Mouse (Mus musculus) G1E (cell line): ENCODE measurements around the gene B3gnt2. TPM values are rescaled to one million over a fixed set of nuclear protein-coding genes. Genes with fewer than 3 reads are reported as not detected.

ENCODE experiments used
- ATAC-seq: 2 replicates; pipeline ENCODE4 v1.8.0; 2016; ENCODE audit warnings: mild to moderate bottlenecking; ENCODE audit not compliant: insufficient number of reproducible peaks, poor library complexity, low FRiP score, severe bottlenecking; ENCODE audit errors: extremely low read depth
- DNase-seq: peaks from one replicate; pipeline ENCODE4 v3.0.0; 2012; ENCODE audit warnings: low spot score
- H3K27me3 ChIP-seq: 2 replicates; pipeline ENCODE4 v1.6.1; 2012; ENCODE audit warnings: mild to moderate bottlenecking, low read length, inconsistent platforms; ENCODE audit not compliant: insufficient read depth
- H3K36me3 ChIP-seq: replicated peaks from 2 replicates; pipeline ENCODE3; 2012; ENCODE audit warnings: mild to moderate bottlenecking, inconsistent platforms
- H3K4me1 ChIP-seq: 2 replicates; pipeline ENCODE4 v1.6.1; 2012; ENCODE audit warnings: low read depth, low read length, inconsistent platforms, mixed read lengths; ENCODE audit not compliant: insufficient read depth
- H3K4me3 ChIP-seq: 2 replicates; pipeline ENCODE4 v1.5.1; 2012; ENCODE audit warnings: low read depth, mild to moderate bottlenecking, inconsistent platforms, low read length, moderate library complexity, mixed read lengths
- H3K9me3 ChIP-seq: replicated peaks from 2 replicates; pipeline ENCODE4 v1.6.1; 2012; ENCODE audit warnings: inconsistent platforms
- CTCF ChIP-seq: IDR thresholded peaks from 2 replicates; pipeline ENCODE4 v1.5.1; 2012; ENCODE audit warnings: low read depth, low read length, inconsistent platforms, mixed read lengths
- GATA1 ChIP-seq: IDR thresholded peaks from 2 replicates; pipeline ENCODE4 v1.6.1; 2012; ENCODE audit warnings: borderline replicate concordance, low read length, inconsistent platforms, mixed read lengths
- GATA2 ChIP-seq: IDR thresholded peaks from 2 replicates; pipeline ENCODE4 v1.6.1; 2012; ENCODE audit warnings: low read depth, low read length, inconsistent platforms, borderline replicate concordance
- POLR2AphosphoS5 ChIP-seq: IDR thresholded peaks from 2 replicates; pipeline ENCODE4 v1.6.1; 2012; ENCODE audit warnings: low read depth, low read length, inconsistent platforms; ENCODE audit not compliant: insufficient replicate concordance
- TAL1 ChIP-seq: conservative IDR thresholded peaks from 2 replicates; pipeline ENCODE4 v1.6.1; 2012; ENCODE audit warnings: low read depth, low read length, inconsistent platforms, mixed read lengths
- polyA plus RNA-seq: library from polyadenylated mRNA; stranded (reverse); fragments of >175 nt; gene quantifications from 2 replicates; pipeline ENCODE4 v1.2.3, GENCODE M21; 2012
- total RNA-seq, 2 experiments: library from RNA; stranded (forward) in 1 of 2; stranded (reverse) in 1 of 2; fragments of 200-1000 nt in 1 of 2; fragments of >200 nt in 1 of 2; fragmentation: Nextera tagmentation in 1 of 2; gene quantifications; 2 replicates each; pipeline ENCODE4 v1.2.3; 2014 to 2017

Gene B3gnt2
- total and polyA plus RNA-seq, 3 experiments, result 11.5 to 65.7 (median 26.3) TPM

- DNase-seq, result no peak
Measured at GRCm38 (mm10) chr11:22832600-22832999, 28.2 kb downstream of the B3gnt2 start.

GRCm38 (mm10) chr11:22831916-22832315, 28.8 kb downstream of the B3gnt2 start:
- TF ChIP-seq POLR2AphosphoS5 (no peak), CTCF (no peak), GATA2 (no peak), TAL1 (no peak), GATA1 (no peak)
- Histone ChIP-seq H3K4me1 (peaks cover 47% of the 10 kb centered on the region), H3K27me3 (no peaks in the 10 kb centered on the region), H3K9me3 (no peaks in the 10 kb centered on the region), H3K4me3 (no peak overlapping the region), H3K36me3 (peaks cover 93% of the 10 kb centered on the region)
- DNase-seq (no peak), ATAC-seq (no peak)

More at GRCm38 (mm10) chr11:22832600-22832999, 28.2 kb downstream of the B3gnt2 start:
- Histone ChIP-seq H3K27me3 (no peaks in the 10 kb centered on the region), H3K4me3 (no peak overlapping the region), H3K4me1 (peaks cover 46% of the 10 kb centered on the region), H3K9me3 (no peaks in the 10 kb centered on the region), H3K36me3 (peaks cover 90% of the 10 kb centered on the region)
- ATAC-seq, result no peak
- TF ChIP-seq CTCF (no peak), POLR2AphosphoS5 (no peak), GATA1 (no peak), GATA2 (no peak), TAL1 (no peak)

DNA sequence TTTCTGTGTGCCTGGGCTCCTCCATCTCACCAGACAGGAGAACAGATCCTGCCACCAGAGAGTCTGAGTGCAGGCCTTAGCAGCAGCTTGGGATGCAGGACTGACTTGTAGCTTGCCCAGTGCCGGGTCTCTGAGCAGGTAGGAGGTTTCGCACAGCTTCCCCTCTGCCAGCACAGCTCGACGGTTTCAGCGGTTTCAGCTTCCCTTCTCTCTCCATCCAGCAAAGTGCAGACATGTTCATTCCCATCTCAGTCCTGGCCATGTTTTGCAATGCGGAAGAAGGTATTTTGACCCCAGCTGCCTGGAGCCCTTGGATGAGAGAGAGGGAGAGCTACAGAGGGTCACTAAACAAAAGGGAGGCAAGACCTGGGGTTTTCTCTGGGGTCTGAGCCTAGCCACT, 30.1 kb downstream of the B3gnt2 start:
- DNase-seq (no peak), ATAC-seq (no peak)
- Histone ChIP-seq H3K4me1 (peaks cover 39% of the 10 kb centered on the region), H3K27me3 (no peaks in the 10 kb centered on the region), H3K9me3 (0 out of 2 replicates have a peak, but pooled peaks cover 2% of the 10 kb centered on the region), H3K4me3 (no peak overlapping the region), H3K36me3 (peaks cover 90% of the 10 kb centered on the region)
- TF ChIP-seq POLR2AphosphoS5 (no peak), CTCF (no peak), GATA1 (no peak), TAL1 (no peak), GATA2 (no peak)

- DNase-seq (no peak), ATAC-seq (no peak)
- Histone ChIP-seq H3K9me3 (0 out of 2 replicates have a peak, but pooled peaks cover 2% of the 10 kb centered on the region), H3K4me3 (no peak overlapping the region), H3K4me1 (peaks cover 36% of the 10 kb centered on the region), H3K27me3 (no peaks in the 10 kb centered on the region), H3K36me3 (peaks cover 85% of the 10 kb centered on the region)
- no peak for TF ChIP-seq GATA1
- no peak for TF ChIP-seq POLR2AphosphoS5
- TF ChIP-seq GATA2, result no peak
- TF ChIP-seq TAL1, result no peak
Measured at GRCm38 (mm10) chr11:22830179-22830611, 30.6 kb downstream of the B3gnt2 start.

- no peak for DNase-seq
- Histone ChIP-seq H3K36me3 (peaks cover 82% of the 10 kb centered on the region), H3K9me3 (0 out of 2 replicates have a peak, but pooled peaks cover 2% of the 10 kb centered on the region), H3K4me3 (peak overlapping the region; percentile 38; the same call in 1 of the 2 replicates), H3K27me3 (no peaks in the 10 kb centered on the region), H3K4me1 (peaks cover 42% of the 10 kb centered on the region)
- TF ChIP-seq POLR2AphosphoS5, result peak; percentile 81; the same call in 1 of the 2 replicates
- no peak for TF ChIP-seq CTCF
- no peak for TF ChIP-seq TAL1
- TF ChIP-seq GATA1, result no peak
- no peak for ATAC-seq
Measured at GRCm38 (mm10) chr11:22828988-22829632, 31.7 kb downstream of the B3gnt2 start.

DNA sequence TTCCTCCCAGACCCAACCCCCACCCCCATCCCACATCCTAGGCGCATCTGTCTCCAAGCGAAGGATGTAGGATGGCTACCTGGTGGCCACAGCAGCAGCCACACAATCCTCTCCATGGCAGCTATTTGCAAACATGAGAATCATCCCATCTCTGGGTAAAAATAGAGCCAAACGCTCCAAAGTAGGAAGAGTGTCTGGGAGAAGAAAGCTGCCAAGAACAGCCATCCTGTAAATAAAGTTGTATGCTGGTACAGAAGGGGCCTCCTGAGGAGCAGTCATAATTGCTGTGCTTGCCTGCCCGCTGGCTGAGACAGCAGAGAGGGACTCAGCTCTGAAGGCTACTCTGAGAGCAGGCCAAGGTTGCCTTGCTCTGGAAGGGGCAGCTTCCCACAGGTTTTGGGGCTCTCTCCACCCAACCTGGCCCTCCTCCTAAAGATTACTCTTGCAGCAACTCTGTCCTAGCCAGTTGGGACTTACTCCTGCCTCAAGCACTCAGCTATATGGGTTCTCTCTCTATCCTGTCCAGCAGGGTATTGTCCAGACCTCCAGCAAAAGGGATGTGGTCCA, 33.2 kb downstream of the B3gnt2 start:
- no peaks in the 10 kb centered on the region for H3K27me3 ChIP-seq
- no peak for ATAC-seq
- TF ChIP-seq GATA2 (no peak), POLR2AphosphoS5 (no peak)
- H3K36me3 ChIP-seq, result peaks cover 71% of the 10 kb centered on the region
- H3K4me3 ChIP-seq, result no peak overlapping the region
- H3K4me1 ChIP-seq, result peaks cover 44% of the 10 kb centered on the region
- 0 out of 2 replicates have a peak, but pooled peaks cover 2% of the 10 kb centered on the region for H3K9me3 ChIP-seq
- DNase-seq, result no peak

GRCm38 (mm10) chr11:22826665-22827064, 34.1 kb downstream of the B3gnt2 start:
- Histone ChIP-seq H3K36me3 (peaks cover 62% of the 10 kb centered on the region), H3K4me1 (peaks cover 48% of the 10 kb centered on the region), H3K9me3 (0 out of 2 replicates have a peak, but pooled peaks cover 2% of the 10 kb centered on the region), H3K4me3 (no peak overlapping the region), H3K27me3 (no peaks in the 10 kb centered on the region)
- no peak for ATAC-seq
- no peak for DNase-seq
- TF ChIP-seq TAL1 (no peak), GATA2 (no peak), POLR2AphosphoS5 (no peak), GATA1 (no peak), CTCF (no peak)
